Mouse (Mus musculus): ENCODE results near the gene Phex. TPM values are rescaled to one million over a fixed set of nuclear protein-coding genes. Genes with fewer than 3 reads are reported as not detected.

Phex gene
- polyA plus RNA-seq, 1 experiment from 2014 or later = 0.27 TPM

Other genes with a start within 250 kb of the Phex start
- 67.8 and 92.2 TPM in 2 replicates for gene Sms, start 77.0 kb upstream of the Phex start, polyA plus RNA-seq (2016; fragmentation: Nextera tagmentation; extraction: Ambion mirVana)
- 4.9 and 5.6 TPM in 2 replicates for gene Yy2, start 153.7 kb upstream of the Phex start, polyA plus RNA-seq (2016; fragmentation: Nextera tagmentation; extraction: Ambion mirVana)
- gene Mbtps2, start 183.4 kb upstream of the Phex start, polyA plus RNA-seq (2016; fragmentation: Nextera tagmentation; extraction: Ambion mirVana) = 19.2 and 22.8 TPM in 2 replicates

Data from hindbrain, embryonic 10.5 days (tissue).